Mouse (Mus musculus) heart, embryonic 14.5 days (tissue): Measurements from ENCODE around the gene Ddhd1. TPM values are rescaled to one million over a fixed set of nuclear protein-coding genes. Genes with fewer than 3 reads are reported as not detected.
A peak's percentile ranks its signal among the peaks of the same experiment; 100 is the strongest.

Experiments
- ATAC-seq: fragments of 200-750 bp; cut with Nextera tagmentation; 2 replicates; pipeline ENCODE4 v1.8.0; 2017; ENCODE audit warnings: low read depth, moderate TSS enrichment; ENCODE audit not compliant: insufficient number of reproducible peaks, insufficient read depth, low FRiP score
- H3K27ac ChIP-seq, 2 experiments: fragments of 200-500 bp in 1 of 2; fragments of 300-500 bp in 1 of 2; sonication (generic) in 1 of 2; replicated peaks in 1 of 2; 2 replicates each; pipeline ENCODE4 v1.5.1; 2012 to 2014; ENCODE audit warnings: low read depth in 2 of 2, low read length in 2 of 2, control low read depth in 1 of 2, mild to moderate bottlenecking in 1 of 2, mixed read lengths in 1 of 2; ENCODE audit not compliant: control insufficient read depth in 1 of 2, insufficient read depth in 1 of 2
- H3K27me3 ChIP-seq: fragments of 300-500 bp; sonication (generic); 2 replicates; pipeline ENCODE4 v1.6.1; 2014; ENCODE audit warnings: mild to moderate bottlenecking, low read length, control low read depth; ENCODE audit not compliant: control insufficient read depth, insufficient read depth
- H3K36me3 ChIP-seq: fragments of 300-500 bp; sonication (generic); 2 replicates; pipeline ENCODE4 v1.6.1; 2014; ENCODE audit warnings: mild to moderate bottlenecking, control low read depth, low read length, mixed read lengths; ENCODE audit not compliant: control insufficient read depth, insufficient read depth
- H3K4me1 ChIP-seq, 2 experiments: fragments of 200-500 bp in 1 of 2; fragments of 300-500 bp in 1 of 2; sonication (generic) in 1 of 2; 2 replicates each; pipeline ENCODE4 v1.6.1; 2012 to 2014; ENCODE audit warnings: low read length in 2 of 2, control low read depth in 1 of 2, mixed read lengths in 1 of 2; ENCODE audit not compliant: control insufficient read depth in 2 of 2, insufficient read depth in 2 of 2
- H3K4me2 ChIP-seq: fragments of 300-500 bp; sonication (generic); 2 replicates; pipeline ENCODE4 v1.6.1; 2014; ENCODE audit warnings: mild to moderate bottlenecking, low read length
- H3K4me3 ChIP-seq, 2 experiments: fragments of 200-500 bp in 1 of 2; fragments of 300-500 bp in 1 of 2; sonication (generic) in 1 of 2; 2 replicates each; pipeline ENCODE4 v1.5.1; 2012 to 2014; ENCODE audit warnings: low read length in 2 of 2, mild to moderate bottlenecking in 2 of 2, control low read depth in 1 of 2, low read depth in 1 of 2, moderate library complexity in 1 of 2; ENCODE audit not compliant: control insufficient read depth in 1 of 2, insufficient read depth in 1 of 2
- H3K9ac ChIP-seq: fragments of 300-500 bp; sonication (generic); 2 replicates; pipeline ENCODE4 v1.6.1; 2014; ENCODE audit warnings: mild to moderate bottlenecking, low read length
- H3K9me3 ChIP-seq: fragments of 300-500 bp; sonication (generic); 2 replicates; pipeline ENCODE4 v1.6.1; 2016; ENCODE audit warnings: low read length, control low read depth; ENCODE audit not compliant: control insufficient read depth
- WGBS: fragments of 180-500 bp; shearing (Covaris S2); extraction: QIAGEN DNeasy Blood & Tissue Kit; methylation state at CpG from one replicate; pipeline ENCODE4 v1.1.7; 2014; 5-methylcytosine and 5-hydroxymethylcytosine counted together
- polyA plus RNA-seq: library from polyadenylated mRNA; unstranded; fragments of >200 nt; fragmentation: Nextera tagmentation; extraction: Ambion mirVana; gene quantifications from 2 replicates; pipeline ENCODE4 v1.2.1, GENCODE M21; 2014

Gene Ddhd1
- 12.7 and 13.8 TPM in 2 replicates for polyA plus RNA-seq

DNA sequence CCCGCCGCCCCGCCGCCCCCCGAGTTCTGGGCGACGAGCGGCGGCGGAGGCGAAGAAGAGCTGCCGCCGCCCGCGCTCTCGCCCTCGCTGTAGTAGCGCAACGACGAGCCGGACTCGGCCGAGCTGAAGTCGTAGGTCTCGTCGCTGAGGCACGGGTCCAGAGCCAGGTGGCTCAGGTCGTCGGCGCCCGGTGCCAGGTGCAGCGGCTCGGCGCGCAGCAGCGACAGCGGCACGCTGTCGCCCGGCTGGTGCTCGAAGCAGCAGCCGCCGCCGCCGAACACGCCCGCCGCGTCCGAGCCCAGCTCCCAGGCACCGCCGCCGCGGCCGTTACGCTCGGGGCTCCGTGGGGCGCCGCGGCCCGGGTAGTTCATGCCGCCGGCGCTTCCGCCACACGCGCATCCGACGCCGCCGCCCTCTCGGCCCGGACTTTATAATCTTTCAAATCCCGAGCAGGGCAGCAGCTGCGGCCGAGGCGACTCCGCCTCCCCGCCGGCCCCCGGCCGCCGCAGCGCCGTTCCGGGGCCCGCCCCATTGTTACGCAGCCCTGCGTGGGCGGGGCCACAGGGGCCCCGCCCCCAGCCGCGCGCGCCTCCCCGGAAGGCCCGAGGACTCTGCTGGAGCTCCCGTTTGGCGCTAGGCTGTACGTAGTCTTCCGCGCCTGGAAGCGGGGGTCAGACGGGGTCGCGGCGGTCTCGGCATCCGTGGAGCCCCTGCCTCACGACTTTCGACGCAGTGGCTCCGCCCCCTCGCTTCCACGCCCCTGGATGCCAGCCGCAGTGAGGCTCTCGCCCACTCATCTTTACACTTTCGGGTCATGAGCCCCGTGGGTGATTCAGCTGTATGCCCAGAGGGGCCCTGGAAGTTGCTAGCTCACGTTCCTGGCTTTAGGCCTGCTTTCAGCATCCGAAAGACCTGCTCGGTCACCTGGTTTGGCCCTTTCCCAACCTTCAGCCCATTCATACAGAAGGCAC is at the start of gene Ddhd1:
Gene Ddhd1, minus strand, starts transcription at position 503 of the 971 bp plus-strand sequence.
- peak within 1 kb of the TSS; percentile 84 to 93 for H3K27ac ChIP-seq
- peak within 1 kb of the TSS; percentile 90 for H3K4me2 ChIP-seq
- H3K36me3 ChIP-seq, result 0 out of 2 replicates have a peak, but pooled peaks cover 3% of the 10 kb centered on the region
- under 1% methylated on average over 97 of the region's 123 CpGs for WGBS
- H3K4me1 ChIP-seq, result peaks cover 8 to 26% of the 10 kb centered on the region in 2 experiments
- no peaks in the 10 kb centered on the region for H3K27me3 ChIP-seq
- no peaks in the 10 kb centered on the region for H3K9me3 ChIP-seq
- H3K9ac ChIP-seq, result peak within 1 kb of the TSS; percentile 91
- peak; percentile 94 for ATAC-seq
- H3K4me3 ChIP-seq, result peak within 1 kb of the TSS; percentile 65 to 88

DNA sequence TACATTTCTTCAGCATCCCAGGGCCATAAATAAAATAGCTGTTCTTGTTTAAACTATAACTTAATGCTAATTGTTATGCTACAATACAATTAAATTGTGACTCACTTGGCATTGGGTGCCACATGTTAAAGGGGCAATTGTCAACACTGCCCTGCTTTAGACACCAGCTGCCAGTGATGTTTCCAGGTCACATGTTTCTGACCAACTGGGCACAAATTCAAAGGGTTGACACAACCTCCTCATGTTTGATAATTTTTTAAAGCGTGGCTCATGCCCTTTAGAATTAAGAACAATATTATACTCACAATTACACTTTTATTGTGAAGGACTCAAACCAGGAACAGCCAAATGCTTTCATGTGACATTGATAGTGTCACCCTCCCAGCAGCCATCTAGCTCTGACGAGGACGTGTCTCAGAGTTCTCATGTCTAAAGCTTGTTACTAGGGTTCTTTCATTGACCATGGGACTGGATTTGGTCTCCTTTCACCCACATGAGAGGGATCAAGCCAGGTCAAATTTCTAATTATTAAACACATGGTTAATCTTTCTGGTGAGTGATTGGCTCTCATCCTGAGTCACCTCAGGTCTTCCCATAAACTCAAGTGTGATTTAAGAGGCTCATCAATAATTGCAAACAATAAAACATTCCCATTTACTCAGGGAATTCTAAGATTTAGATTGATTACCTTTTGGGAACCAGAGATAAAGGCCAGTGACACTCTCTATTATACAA is 49.4 kb upstream of the Ddhd1 start:
- Histone ChIP-seq H3K9ac (no peak overlapping the region), H3K9me3 (peaks cover 4% of the 10 kb centered on the region; the same call in 1 of the 2 replicates), H3K36me3 (no peaks in the 10 kb centered on the region), H3K4me1 (no peaks in the 10 kb centered on the region), H3K27ac (no peak overlapping the region), H3K4me2 (no peak overlapping the region), H3K4me3 (no peak overlapping the region), H3K27me3 (no peaks in the 10 kb centered on the region)
- 63% methylated on average over 3 of the region's 3 CpGs for WGBS
- ATAC-seq, result no peak

DNA sequence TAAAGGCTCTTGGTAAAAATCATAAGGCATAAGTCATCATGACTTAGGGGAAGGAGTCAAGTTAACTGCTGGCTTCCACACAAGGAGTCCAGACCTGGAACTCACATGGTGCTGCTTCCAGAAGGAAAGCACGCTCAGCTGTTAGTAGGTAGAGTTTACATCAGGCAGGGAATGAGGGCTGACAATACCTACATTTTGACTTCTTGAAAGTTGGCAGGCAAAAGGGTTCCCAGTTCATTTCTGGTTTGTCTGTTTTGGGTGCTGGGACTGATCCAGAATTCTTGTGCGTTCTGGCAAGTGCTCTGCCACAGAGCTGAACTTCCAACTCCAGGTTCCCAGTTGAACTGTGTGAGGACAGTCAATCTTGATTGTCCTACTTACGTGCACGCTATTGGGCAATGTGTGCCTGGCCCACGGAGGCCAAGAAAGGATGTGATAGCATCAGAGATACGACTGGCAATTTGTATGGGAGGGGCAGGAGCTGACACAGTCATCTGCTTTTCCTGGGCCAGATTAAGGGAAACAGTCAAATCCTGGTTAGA is 42.2 kb upstream of the Ddhd1 start:
- H3K4me1 ChIP-seq, result no peaks in the 10 kb centered on the region
- ATAC-seq, result no peak
- WGBS, result 65% methylated on average over 6 of the region's 6 CpGs
- H3K27ac ChIP-seq, result no peak overlapping the region
- H3K4me2 ChIP-seq, result no peak overlapping the region
- peaks cover 4% of the 10 kb centered on the region; the same call in 1 of the 2 replicates for H3K9me3 ChIP-seq
- no peaks in the 10 kb centered on the region for H3K27me3 ChIP-seq
- H3K9ac ChIP-seq, result no peak overlapping the region
- H3K4me3 ChIP-seq, result no peak overlapping the region
- H3K36me3 ChIP-seq, result no peaks in the 10 kb centered on the region

DNA sequence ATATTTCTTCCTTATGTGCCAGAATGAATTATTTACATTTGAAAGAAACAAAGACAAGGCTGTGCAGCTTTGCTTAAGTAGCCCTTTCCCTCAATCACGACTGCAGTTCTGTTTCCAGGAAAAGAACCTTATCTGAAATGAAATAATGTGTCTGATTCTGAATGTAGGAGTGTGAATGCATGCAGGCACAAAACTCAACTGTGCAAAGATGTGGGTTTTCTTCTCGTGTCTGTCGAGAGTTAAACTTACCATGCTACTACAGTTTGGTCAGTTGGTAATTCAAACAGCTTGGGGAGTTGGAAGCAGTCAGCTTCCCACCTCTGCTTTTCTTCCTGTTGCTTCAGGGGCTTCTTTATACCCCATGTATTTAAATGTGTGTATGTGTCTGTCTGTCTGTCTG is 40.9 kb upstream of the Ddhd1 start:
- ATAC-seq, result no peak
- no peaks in the 10 kb centered on the region for H3K27me3 ChIP-seq
- no peaks in the 10 kb centered on the region for H3K9me3 ChIP-seq
- H3K36me3 ChIP-seq, result no peaks in the 10 kb centered on the region
- 37% methylated on average over 3 of the region's 3 CpGs for WGBS
- no peak overlapping the region for H3K27ac ChIP-seq
- H3K4me2 ChIP-seq, result no peak overlapping the region
- H3K4me1 ChIP-seq, result no peaks in the 10 kb centered on the region
- no peak overlapping the region for H3K9ac ChIP-seq
- H3K4me3 ChIP-seq, result no peak overlapping the region

DNA sequence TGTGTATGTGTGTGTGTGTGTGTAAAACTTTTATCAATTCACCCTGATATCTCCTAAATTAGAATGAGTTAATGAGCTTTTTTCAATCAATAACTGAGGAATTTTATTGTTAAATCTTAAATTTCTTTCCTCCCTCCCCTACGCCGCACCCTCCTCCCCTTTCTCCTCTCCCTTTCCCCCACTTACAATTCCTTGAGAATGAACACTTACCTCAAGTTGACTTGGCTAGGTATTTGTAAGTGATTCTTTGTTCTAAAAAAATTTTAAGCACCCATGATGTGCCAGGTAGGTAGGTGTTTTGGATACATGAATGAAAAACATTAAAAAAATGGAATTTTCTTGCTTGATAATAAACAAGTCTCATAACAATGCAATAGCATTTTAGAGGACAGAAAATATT is 38.2 kb upstream of the Ddhd1 start:
- Histone ChIP-seq H3K4me3 (no peak overlapping the region), H3K36me3 (no peaks in the 10 kb centered on the region), H3K27me3 (no peaks in the 10 kb centered on the region), H3K27ac (no peak overlapping the region), H3K4me1 (no peaks in the 10 kb centered on the region), H3K9me3 (no peaks in the 10 kb centered on the region), H3K4me2 (no peak overlapping the region), H3K9ac (no peak overlapping the region)
- no peak for ATAC-seq
- 100% methylated on average over 2 of the region's 2 CpGs for WGBS

DNA sequence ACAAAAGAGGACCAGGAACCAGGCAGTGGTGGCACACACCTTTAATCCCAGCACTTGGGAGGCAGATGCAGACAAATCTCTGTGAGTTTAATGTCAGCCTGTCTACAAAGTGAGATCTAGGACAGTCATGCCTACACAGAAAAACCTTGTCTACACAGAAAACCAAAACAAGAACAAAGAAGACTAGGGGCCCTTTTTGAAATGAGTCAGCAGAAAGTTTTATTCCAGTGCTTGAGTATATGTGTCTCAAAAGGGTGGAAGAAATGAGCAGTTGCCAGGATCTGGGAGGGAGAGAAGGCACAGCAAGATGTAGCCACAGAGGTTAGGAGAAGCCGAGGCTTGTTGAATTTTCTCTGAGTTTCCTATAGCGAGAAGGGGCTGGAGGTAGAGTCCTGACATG is 35.9 kb upstream of the Ddhd1 start:
- Histone ChIP-seq H3K4me1 (peaks cover 0 to 2% of the 10 kb centered on the region in 2 experiments; a peak in 1 of 4 replicates), H3K27ac (no peak overlapping the region), H3K36me3 (no peaks in the 10 kb centered on the region), H3K9me3 (no peaks in the 10 kb centered on the region), H3K27me3 (no peaks in the 10 kb centered on the region), H3K4me3 (no peak overlapping the region), H3K4me2 (no peak overlapping the region), H3K9ac (no peak overlapping the region)
- WGBS, result 88% methylated on average over 2 of the region's 2 CpGs
- no peak for ATAC-seq

DNA sequence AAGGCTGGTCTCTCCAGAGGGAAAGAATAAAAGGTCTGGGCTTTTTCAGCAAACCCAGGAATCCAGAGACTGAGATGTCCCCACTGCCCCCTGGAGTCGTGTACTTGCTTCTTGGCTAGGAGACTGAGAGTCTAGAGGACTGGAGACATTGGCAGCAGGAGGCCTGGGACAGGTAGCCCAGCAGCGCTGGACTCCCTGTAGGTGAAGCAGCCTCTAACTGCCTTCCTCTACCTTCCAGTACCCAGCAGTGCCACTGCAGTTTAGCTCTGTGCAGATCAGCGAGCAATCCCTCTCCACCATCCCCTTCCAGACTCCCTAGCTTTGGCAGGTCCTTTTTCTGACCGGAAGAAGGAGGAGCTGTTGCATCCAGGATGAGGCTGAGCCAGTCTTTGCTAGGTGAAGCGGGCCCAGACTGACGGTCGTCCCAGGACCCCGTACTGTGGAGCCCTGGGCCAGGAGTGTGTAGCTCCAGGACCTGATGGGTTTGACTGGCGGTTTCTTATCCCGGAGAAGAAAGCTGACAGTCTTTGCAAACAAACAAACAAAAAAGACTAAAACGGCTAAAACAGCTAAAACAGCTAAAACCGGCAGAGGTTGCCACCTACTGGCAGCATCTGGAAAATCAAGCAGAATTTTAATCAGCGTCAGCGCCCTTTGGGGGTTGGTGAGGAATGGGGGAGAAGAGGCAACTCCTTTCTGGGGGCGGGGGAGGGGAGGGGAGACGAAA is 32.7 kb upstream of the Ddhd1 start:
- no peaks in the 10 kb centered on the region for H3K36me3 ChIP-seq
- H3K27me3 ChIP-seq, result no peaks in the 10 kb centered on the region
- peaks cover 0 to 2% of the 10 kb centered on the region in 2 experiments; a peak in 1 of 4 replicates for H3K4me1 ChIP-seq
- H3K27ac ChIP-seq, result no peak overlapping the region
- H3K9ac ChIP-seq, result peak overlapping the region; percentile 68
- 1% methylated on average over 16 of the region's 16 CpGs for WGBS
- no peak for ATAC-seq
- H3K4me2 ChIP-seq, result peak overlapping the region; percentile 68
- no peaks in the 10 kb centered on the region for H3K9me3 ChIP-seq
- peak overlapping the region; percentile 52 to 53 for H3K4me3 ChIP-seq
